8 mouse cellular contexts compared by ENCODE assay signal in the genomic region with DNA sequence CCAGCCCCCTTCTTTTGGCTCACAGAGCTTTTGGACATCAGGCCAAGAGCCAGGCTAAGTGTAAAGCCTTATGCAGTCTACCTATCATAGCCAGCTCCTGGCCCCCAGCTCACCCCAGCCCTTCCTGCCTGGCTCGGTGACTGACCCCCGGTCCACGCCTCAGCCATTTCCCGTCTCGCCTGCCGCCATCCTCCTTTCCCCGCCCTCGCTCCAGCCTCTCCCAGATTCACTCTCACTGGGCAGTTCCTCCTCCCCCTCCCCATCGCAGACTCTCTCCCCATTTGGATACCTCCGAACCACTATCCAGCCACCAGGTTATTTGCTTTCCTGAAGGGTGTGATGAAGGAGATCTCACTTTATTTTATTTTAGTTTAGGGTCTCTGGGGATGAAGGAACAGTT. TPM values are rescaled to one million over a fixed set of nuclear protein-coding genes. Genes with fewer than 3 reads are reported as not detected.
DNase-seq lines count a peak whose midpoint lies in the region; ATAC-seq lines count a peak whose summit lies in the region.

No protein-coding gene starts in this region.

- peak overlapping the region; percentile 42 for H3K4me3 ChIP-seq in heart, embryonic 11.5 days (ENCODE audit: low read depth, low read length)
- no peak overlapping the region for H3K4me3 ChIP-seq in midbrain, embryonic 15.5 days

- H3K9me3 ChIP-seq in heart, embryonic 11.5 days (replicated peaks; ENCODE audit: control insufficient read depth, low read length), result no peaks in the 10 kb centered on the region
- no peaks in the 10 kb centered on the region for H3K9me3 ChIP-seq in midbrain, embryonic 15.5 days

- peak overlapping the region; percentile 87 for H3K27ac ChIP-seq in heart, embryonic 11.5 days (ENCODE audit: low read depth, low read length)
- H3K27ac ChIP-seq in midbrain, embryonic 15.5 days, result no peak overlapping the region

- no peak overlapping the region for H3K9ac ChIP-seq in heart, embryonic 11.5 days (ENCODE audit: low read depth, low read length)
- H3K9ac ChIP-seq in midbrain, embryonic 15.5 days, result no peak overlapping the region

- H3K27me3 ChIP-seq in heart, embryonic 11.5 days (ENCODE audit: control insufficient read depth, insufficient read depth, low read length), result peaks cover 63% of the 10 kb centered on the region
- peaks cover 62% of the 10 kb centered on the region for H3K27me3 ChIP-seq in midbrain, embryonic 15.5 days (replicated peaks)

- peaks cover 48% of the 10 kb centered on the region for H3K4me1 ChIP-seq in heart, embryonic 11.5 days (ENCODE audit: control insufficient read depth, insufficient read depth, low read length)
- H3K4me1 ChIP-seq in midbrain, embryonic 15.5 days, result peaks cover 33% of the 10 kb centered on the region

- WGBS in heart, embryonic 11.5 days (ENCODE audit: insufficient replicate concordance), result 3% methylated on average over 10 of the region's 10 CpGs
- WGBS in midbrain, embryonic 15.5 days, result 6% methylated on average over 10 of the region's 10 CpGs

- H3K36me3 ChIP-seq in heart, embryonic 11.5 days (ENCODE audit: control insufficient read depth, insufficient read depth, low read length), result no peaks in the 10 kb centered on the region
- no peaks in the 10 kb centered on the region for H3K36me3 ChIP-seq in midbrain, embryonic 15.5 days (replicated peaks)

- H3K4me2 ChIP-seq in heart, embryonic 11.5 days, result peak overlapping the region; percentile 100
- H3K4me2 ChIP-seq in midbrain, embryonic 15.5 days, result peak overlapping the region; percentile 28; the same call in 1 of the 2 replicates

- no peak for ATAC-seq in heart, embryonic 11.5 days (replicated peaks; ENCODE audit: insufficient number of reproducible peaks, low FRiP score, low TSS enrichment)
- no peak for ATAC-seq in midbrain, embryonic 15.5 days (replicated peaks)

- DNase-seq in kidney, adult 18-20 months, result peak; percentile 15
- no peak for DNase-seq in kidney, adult 11 months
- peak; percentile 54 for DNase-seq in kidney, postnatal 14 days
- DNase-seq in urinary bladder, postnatal 25 days (ENCODE audit: low spot score), result no peak
- DNase-seq in thymus, postnatal 4 days, result no peak
- DNase-seq in frontal cortex, postnatal 25 days (ENCODE audit: low spot score in 2 of 2), result no peak

RNA-seq across cellular contexts. Expression of a gene that starts 0.8 kb away (rescaled TPM):
- 2.5 and 5.0 TPM in 2 replicates for polyA plus RNA-seq in heart, embryonic 11.5 days (2014; fragmentation: Nextera tagmentation; extraction: Ambion mirVana)
- polyA plus RNA-seq in midbrain, embryonic 15.5 days (2015; fragmentation: Nextera tagmentation; extraction: Ambion mirVana), result 0.35 and 0.73 TPM in 2 replicates

RNA-seq across cellular contexts. Expression of a gene that starts 3.2 kb away (rescaled TPM):
- polyA plus RNA-seq in heart, embryonic 11.5 days (2014; fragmentation: Nextera tagmentation; extraction: Ambion mirVana), result 6.5 and 8.8 TPM in 2 replicates
- polyA plus RNA-seq in midbrain, embryonic 15.5 days (2015; fragmentation: Nextera tagmentation; extraction: Ambion mirVana), result 35.5 and 35.9 TPM in 2 replicates

RNA-seq across cellular contexts. Expression of a gene that starts 20.5 kb away (rescaled TPM):
- 4.0 and 5.7 TPM in 2 replicates for polyA plus RNA-seq in heart, embryonic 11.5 days (2014; fragmentation: Nextera tagmentation; extraction: Ambion mirVana)
- 35.5 and 38.3 TPM in 2 replicates for polyA plus RNA-seq in midbrain, embryonic 15.5 days (2015; fragmentation: Nextera tagmentation; extraction: Ambion mirVana)

RNA-seq across cellular contexts. Expression of a gene that starts 26.5 kb away (rescaled TPM):
- 12.7 and 16.1 TPM in 2 replicates for polyA plus RNA-seq in heart, embryonic 11.5 days (2014; fragmentation: Nextera tagmentation; extraction: Ambion mirVana)
- polyA plus RNA-seq in midbrain, embryonic 15.5 days (2015; fragmentation: Nextera tagmentation; extraction: Ambion mirVana), result 11.9 and 13.5 TPM in 2 replicates

RNA-seq across cellular contexts. Expression of a gene that starts 36.9 kb away (rescaled TPM):
- 1,819 and 1,826 TPM in 2 replicates for polyA plus RNA-seq in heart, embryonic 11.5 days (2014; fragmentation: Nextera tagmentation; extraction: Ambion mirVana)
- polyA plus RNA-seq in midbrain, embryonic 15.5 days (2015; fragmentation: Nextera tagmentation; extraction: Ambion mirVana), result 1,136 and 1,188 TPM in 2 replicates

Comparison
In these comparisons a context has a peak if more than half of its experiments do, and no peak if none do; other contexts are left out.
1. DNase-seq: peak in kidney, adult 18-20 months (single experiment) and kidney, postnatal 14 days (single experiment); none in kidney, adult 11 months (single experiment), urinary bladder, postnatal 25 days (single experiment), thymus, postnatal 4 days (single experiment) and frontal cortex, postnatal 25 days (0 of 2).